Mouse (Mus musculus) lung, adult 10 weeks (tissue): ENCODE measurements around the gene Mad2l1bp. TPM values are rescaled to one million over a fixed set of nuclear protein-coding genes. Genes with fewer than 3 reads are reported as not detected.

Experiments
- polyA plus RNA-seq: library from polyadenylated mRNA; stranded (reverse); fragments of 350-450 nt; fragmentation: Illumina TruSeq; extraction: RNeasy Lipid Tissue Mini Kit (QIAGEN cat#74804); gene quantifications from one replicate; pipeline ENCODE4 v1.2.3, GENCODE M21; 2014; ENCODE audit warnings: low read depth, low replicate concordance; ENCODE audit not compliant: insufficient read depth

The Mad2l1bp gene
- 18.3 TPM for polyA plus RNA-seq

GRCm38 (mm10) chr17:46152847-46153782 is at the start of gene Mad2l1bp:
Gene Mad2l1bp (minus strand): TSS chr17:46153553.

GRCm38 (mm10) chr17:46202421-46203071 is 49.2 kb upstream of the Mad2l1bp start, which contains the start of the genes Polh and Xpo5:
Gene Polh (minus strand): TSS chr17:46202645.
Gene Xpo5 (plus strand): TSS chr17:46202782.

GRCm38 (mm10) chr17:46160686-46161085 is 7.3 kb upstream of the Mad2l1bp start, which contains the start of gene Gtpbp2:
Gene Gtpbp2 (plus strand): TSS chr17:46161032.

GRCm38 (mm10) chr17:46143578-46144423 is 9.6 kb downstream of the Mad2l1bp start, which contains the start of gene Rsph9:
Gene Rsph9 (minus strand): TSS chr17:46144216.

GRCm38 (mm10) chr17:46110402-46111289 is 42.7 kb downstream of the Mad2l1bp start, which contains the start of gene Mrps18a:
Gene Mrps18a (plus strand): TSS chr17:46110986.

Other genes starting within 250 kb of the Mad2l1bp start
- 283 TPM for gene Vegfa, start 121.2 kb downstream of the Mad2l1bp start, polyA plus RNA-seq
- 70.9 TPM for gene Mrps18a, start 42.6 kb downstream of the Mad2l1bp start, polyA plus RNA-seq
- gene Rsph9, start 9.3 kb downstream of the Mad2l1bp start, polyA plus RNA-seq, result 26.4 TPM
- gene Gtpbp2, start 7.5 kb upstream of the Mad2l1bp start, polyA plus RNA-seq, result 35.6 TPM
- 4.1 TPM for gene Polh, start 49.1 kb upstream of the Mad2l1bp start, polyA plus RNA-seq
- gene Xpo5, start 49.2 kb upstream of the Mad2l1bp start, polyA plus RNA-seq, result 11.6 TPM
- 50.4 TPM for gene Polr1c, start 94.5 kb upstream of the Mad2l1bp start, polyA plus RNA-seq
- gene Yipf3, start 94.5 kb upstream of the Mad2l1bp start, polyA plus RNA-seq, result 85.3 TPM
- gene Lrrc73, start 100.0 kb upstream of the Mad2l1bp start, polyA plus RNA-seq, result 3.4 TPM
- 10.1 TPM for gene Tjap1, start 129.5 kb upstream of the Mad2l1bp start, polyA plus RNA-seq
- gene Dlk2, start 143.9 kb upstream of the Mad2l1bp start, polyA plus RNA-seq, result 0.30 TPM
- 2.1 TPM for gene Abcc10, start 174.8 kb upstream of the Mad2l1bp start, polyA plus RNA-seq
- gene Zfp318, start 230.2 kb upstream of the Mad2l1bp start, polyA plus RNA-seq, result 2.9 TPM